Mouse (Mus musculus) kidney, adult 2 months (tissue): ENCODE measurements around the gene Mypop. TPM values are rescaled to one million over a fixed set of nuclear protein-coding genes. Genes with fewer than 3 reads are reported as not detected.

Experiments used
- DNase-seq: peaks from one replicate; pipeline ENCODE4 v3.0.0; 2021
- H3K27ac ChIP-seq: fragments of 200-500 bp; 2 replicates; pipeline ENCODE4 v1.5.1; 2012; ENCODE audit warnings: low read depth, low read length, control low read depth, inconsistent platforms; ENCODE audit not compliant: insufficient read depth
- H3K27me3 ChIP-seq: fragments of 200-500 bp; replicated peaks from 2 replicates; pipeline ENCODE4 v1.6.1; 2012; ENCODE audit warnings: mild to moderate bottlenecking, moderate library complexity, low read length, inconsistent platforms; ENCODE audit not compliant: control insufficient read depth, insufficient read depth
- H3K36me3 ChIP-seq: fragments of 200-500 bp; 2 replicates; pipeline ENCODE4 v1.6.1; 2012; ENCODE audit warnings: mild to moderate bottlenecking, moderate library complexity, low read length, inconsistent platforms; ENCODE audit not compliant: control insufficient read depth, insufficient read depth
- H3K4me1 ChIP-seq: fragments of 200-500 bp; 2 replicates; pipeline ENCODE4 v1.6.1; 2011; ENCODE audit warnings: low read length; ENCODE audit not compliant: control insufficient read depth, insufficient read depth
- H3K4me3 ChIP-seq: fragments of 200-500 bp; 2 replicates; pipeline ENCODE4 v1.5.1; 2011; ENCODE audit warnings: mild to moderate bottlenecking, low read depth, low read length, control low read depth; ENCODE audit not compliant: insufficient read depth
- CTCF ChIP-seq: fragments of 200-500 bp; conservative IDR thresholded peaks from 2 replicates; pipeline ENCODE4 v1.5.1; 2011; ENCODE audit warnings: low read depth, mild to moderate bottlenecking, control low read depth, low read length, moderate library complexity, mixed read lengths; ENCODE audit not compliant: insufficient read depth, insufficient read length
- POLR2A ChIP-seq: fragments of 200-500 bp; IDR thresholded peaks from one replicate; pipeline ENCODE4 v1.6.1; 2011; ENCODE audit warnings: low read depth, low read length, control low read depth
- WGBS: fragments of 180-500 bp; shearing (Covaris S2); methylation state at CpG from one replicate; pipeline ENCODE4 v1.1.7; 2018; 5-methylcytosine and 5-hydroxymethylcytosine counted together
- polyA plus RNA-seq: library from polyadenylated mRNA; depleted of rRNA; stranded (reverse); fragments of >200 nt; gene quantifications from 2 replicates; pipeline ENCODE4 v1.2.3, GENCODE M21; 2012

Gene Mypop
- polyA plus RNA-seq, 1 experiment = 7.6 TPM

DNA sequence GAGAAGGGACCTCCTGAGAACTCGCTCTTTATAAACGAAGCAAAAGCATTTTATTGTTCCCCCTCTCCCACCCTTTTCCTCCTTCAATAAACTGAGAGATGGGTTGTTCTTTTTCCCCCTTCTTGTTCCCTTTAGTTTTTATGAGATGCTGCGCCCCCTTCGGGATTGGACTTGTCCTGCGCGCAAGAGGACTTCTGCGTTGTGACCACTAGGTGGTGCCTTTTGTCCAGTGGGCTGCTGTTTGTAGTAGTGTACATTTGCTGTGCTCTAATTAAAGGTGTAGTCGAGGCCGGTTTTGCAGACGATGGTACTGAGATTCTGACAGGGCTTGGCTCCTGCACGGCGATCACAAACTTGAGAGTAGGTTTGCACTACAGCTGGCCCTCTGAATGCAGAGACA lies 15.4 kb downstream of the Mypop start:
- Histone ChIP-seq H3K27ac (no peak overlapping the region), H3K4me3 (no peak overlapping the region)

DNA sequence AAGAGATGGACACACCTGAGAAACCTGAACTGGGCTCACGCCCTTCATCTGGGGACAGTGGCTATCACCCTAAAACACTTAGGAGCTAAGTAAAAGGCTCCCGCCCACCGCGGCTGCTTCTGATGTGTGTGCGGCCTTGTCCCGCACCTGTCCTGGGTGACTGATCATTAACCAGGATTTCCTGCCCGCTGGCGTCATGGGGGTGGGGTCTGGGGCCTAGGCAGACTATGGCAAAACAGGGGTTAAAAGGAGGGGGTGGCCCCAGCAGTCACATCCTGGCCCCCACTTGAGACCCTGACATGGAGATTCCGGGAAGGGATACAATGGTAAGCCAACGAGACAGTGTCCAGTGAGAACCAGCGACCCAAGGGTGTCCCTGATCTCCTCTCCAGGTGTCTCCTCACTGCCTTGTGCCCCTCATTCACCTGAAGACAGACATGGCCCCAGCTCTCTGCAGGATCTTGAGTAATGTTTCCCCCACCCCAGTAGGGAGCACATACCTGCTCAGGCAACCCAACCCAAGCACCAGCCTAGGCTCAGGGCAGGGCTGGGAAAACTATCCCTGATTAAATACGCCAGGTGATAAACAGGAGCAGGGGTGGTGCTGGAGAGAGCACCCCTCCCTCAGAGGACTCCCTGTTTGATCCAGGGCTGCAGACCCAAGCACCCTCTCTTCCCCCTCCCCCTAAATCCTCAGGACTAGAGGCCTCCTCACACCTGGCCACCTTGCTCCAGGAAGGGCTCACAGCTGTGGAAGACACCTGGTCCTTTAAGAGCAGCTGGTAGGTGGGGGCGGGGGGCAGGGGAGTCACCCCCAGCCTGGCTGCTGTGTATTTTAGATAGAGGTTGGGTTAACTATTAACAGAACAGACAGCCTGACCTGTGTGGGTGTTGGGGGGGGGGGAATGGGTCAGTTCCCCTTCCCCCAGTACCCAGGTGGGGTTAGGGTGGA lies 16.3 kb downstream of the Mypop start:
- Histone ChIP-seq H3K4me1 (peaks cover 20% of the 10 kb centered on the region), H3K27ac (no peak overlapping the region), H3K4me3 (no peak overlapping the region), H3K36me3 (no peaks in the 10 kb centered on the region; the same call in 1 of the 2 replicates), H3K27me3 (no peaks in the 10 kb centered on the region)
- peak; percentile 36 for DNase-seq
- WGBS = 41% methylated on average over 13 of the region's 13 CpGs
- peak; percentile 4 for TF ChIP-seq POLR2A
- TF ChIP-seq CTCF = no peak

More for the DNA sequence above, 15.4 kb downstream of the Mypop start:
- Histone ChIP-seq H3K36me3 (no peaks in the 10 kb centered on the region; the same call in 1 of the 2 replicates), H3K27me3 (no peaks in the 10 kb centered on the region), H3K4me1 (peaks cover 20% of the 10 kb centered on the region)
- WGBS = 5% methylated on average over 12 of the region's 12 CpGs
- peak; percentile 99 for TF ChIP-seq CTCF
- no peak for TF ChIP-seq POLR2A
- peak; percentile 92 for DNase-seq

DNA sequence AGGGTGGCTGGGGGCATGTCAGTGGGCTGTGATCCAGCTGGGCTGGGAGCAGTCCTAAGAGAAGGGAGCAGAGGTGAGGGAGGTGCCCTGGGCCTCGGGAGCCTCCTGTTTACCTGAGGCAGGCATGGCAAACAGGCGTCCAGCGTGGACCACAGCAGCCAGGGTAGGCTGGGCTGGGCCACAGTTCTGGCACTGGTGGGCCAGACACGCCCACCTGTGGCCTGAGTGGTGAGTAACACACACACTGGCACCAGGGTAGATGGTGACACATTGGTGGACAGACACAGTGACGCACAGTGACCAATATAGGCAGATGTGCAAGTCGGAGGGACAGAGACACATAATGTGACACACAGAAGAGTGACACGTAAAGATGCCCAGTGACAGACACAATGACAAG lies 19.5 kb downstream of the Mypop start:
- no peak overlapping the region for H3K4me3 ChIP-seq
- H3K27me3 ChIP-seq = no peaks in the 10 kb centered on the region
- TF ChIP-seq POLR2A (no peak), CTCF (no peak)
- H3K4me1 ChIP-seq = peaks cover 14% of the 10 kb centered on the region
- WGBS = 80% methylated on average over 7 of the region's 7 CpGs
- H3K36me3 ChIP-seq = no peaks in the 10 kb centered on the region; the same call in 1 of the 2 replicates
- DNase-seq = no peak
- no peak overlapping the region for H3K27ac ChIP-seq

DNA sequence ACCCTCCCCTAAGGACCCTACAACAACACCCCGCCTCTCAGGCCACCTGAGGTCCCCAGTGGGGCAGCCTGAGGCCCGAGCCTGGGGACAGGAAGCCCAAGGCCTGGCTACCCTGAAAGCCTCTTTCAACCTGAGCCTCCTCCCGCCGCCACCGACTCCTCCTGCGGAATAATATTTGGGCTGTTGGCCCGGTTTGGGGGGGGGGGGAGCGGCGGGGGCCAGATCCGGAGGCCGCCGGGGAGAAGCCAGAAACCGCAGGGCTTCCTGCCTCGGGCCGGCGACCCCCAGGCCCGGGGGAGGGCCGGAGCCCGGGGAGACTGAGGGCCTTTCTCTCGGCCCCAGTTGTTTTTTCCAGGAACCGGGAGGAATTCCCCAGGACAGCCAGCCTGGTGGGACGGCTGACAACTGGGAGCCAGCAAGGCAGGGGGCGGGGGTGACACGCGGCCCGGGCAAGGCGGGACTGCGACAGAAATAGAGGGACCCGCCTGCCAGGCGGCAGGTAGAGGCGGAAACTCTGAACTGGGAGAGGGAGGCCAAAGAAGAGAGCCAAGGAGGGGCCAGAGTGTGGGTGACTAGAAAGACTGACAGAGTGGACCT lies 21.1 kb downstream of the Mypop start:
- Histone ChIP-seq H3K36me3 (no peaks in the 10 kb centered on the region), H3K4me3 (peak overlapping the region; percentile 43), H3K27ac (peak overlapping the region; percentile 26; the same call in 1 of the 2 replicates), H3K27me3 (no peaks in the 10 kb centered on the region), H3K4me1 (peaks cover 8% of the 10 kb centered on the region; the same call in 1 of the 2 replicates)
- 2% methylated on average over 26 of the region's 31 CpGs for WGBS
- no peak for TF ChIP-seq CTCF
- no peak for TF ChIP-seq POLR2A
- peak; percentile 45 for DNase-seq

DNA sequence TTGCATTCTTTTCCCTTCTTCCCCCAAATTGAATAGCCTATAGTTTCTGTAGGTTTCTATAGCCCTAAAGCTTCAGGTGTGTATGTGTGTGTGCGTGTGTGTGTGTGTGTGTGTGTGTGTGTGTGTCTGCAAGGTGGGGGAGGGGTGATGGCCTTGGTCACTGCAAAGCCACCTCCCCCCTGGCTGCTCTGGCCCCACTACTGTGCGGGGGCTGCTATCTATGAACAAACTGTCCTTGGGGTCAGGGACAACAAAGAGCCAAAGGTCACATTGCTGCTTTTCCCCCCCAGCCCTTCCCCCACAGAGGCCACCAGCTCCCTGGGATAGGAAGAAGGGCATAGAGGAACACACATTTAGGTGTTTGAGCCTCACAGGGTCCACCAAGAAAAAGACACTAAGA lies 21.8 kb downstream of the Mypop start:
- no peaks in the 10 kb centered on the region for H3K36me3 ChIP-seq
- WGBS = 54% methylated on average over 2 of the region's 2 CpGs

DNA sequence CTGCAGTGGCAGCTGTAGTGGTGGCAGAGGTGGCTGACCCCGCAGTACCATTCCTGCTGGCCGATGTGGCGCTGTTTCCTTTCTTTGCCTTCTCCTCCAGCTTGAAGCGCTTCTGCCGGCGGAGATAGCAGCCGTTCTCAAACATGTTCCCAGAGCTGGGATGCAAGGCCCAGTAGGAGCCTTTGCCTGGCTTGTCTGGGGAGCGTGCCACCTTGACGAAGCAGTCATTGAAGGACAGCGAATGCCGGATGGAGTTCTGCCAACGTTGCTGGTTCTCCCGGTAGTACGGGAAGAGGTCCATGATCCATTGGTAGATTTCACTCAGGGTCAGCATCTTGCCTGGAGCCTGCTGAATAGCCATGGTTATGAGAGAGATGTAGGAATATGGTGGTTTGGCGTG lies 23.4 kb downstream of the Mypop start:
- WGBS = 75% methylated on average over 15 of the region's 15 CpGs
- no peak for TF ChIP-seq POLR2A
- peak; percentile 12; the same call in 1 of the 2 replicates for TF ChIP-seq CTCF
- H3K27me3 ChIP-seq = no peaks in the 10 kb centered on the region
- H3K27ac ChIP-seq = no peak overlapping the region
- H3K4me1 ChIP-seq = no peaks in the 10 kb centered on the region
- no peak overlapping the region for H3K4me3 ChIP-seq
- no peak for DNase-seq
- H3K36me3 ChIP-seq = no peaks in the 10 kb centered on the region

More for the DNA sequence above, 21.8 kb downstream of the Mypop start:
- DNase-seq = no peak
- H3K27me3 ChIP-seq = no peaks in the 10 kb centered on the region
- H3K27ac ChIP-seq = no peak overlapping the region
- TF ChIP-seq CTCF = no peak
- TF ChIP-seq POLR2A = no peak
- H3K4me3 ChIP-seq = no peak overlapping the region
- H3K4me1 ChIP-seq = 0 out of 2 replicates have a peak, but pooled peaks cover under 1% of the 10 kb centered on the region

DNA sequence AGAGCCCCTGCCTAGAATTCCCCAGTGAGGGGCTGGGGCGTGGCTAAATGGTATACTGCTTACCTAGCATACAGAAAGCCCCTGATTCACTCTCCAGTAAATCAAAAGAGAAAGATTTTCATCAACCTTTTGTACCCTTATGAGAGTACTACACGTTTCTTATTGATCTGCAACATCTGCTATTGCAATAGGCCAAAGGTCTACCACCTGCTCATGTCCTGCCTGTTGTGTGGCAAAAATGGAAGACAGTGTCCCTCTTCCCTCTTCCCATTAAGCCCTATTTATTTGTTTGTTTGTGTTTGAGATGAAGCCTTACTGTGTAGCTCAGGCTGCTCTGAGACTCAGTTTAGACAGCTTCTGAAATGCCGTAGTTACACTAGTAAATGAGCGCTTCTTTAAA lies 25.0 kb downstream of the Mypop start:
- no peak overlapping the region for H3K27ac ChIP-seq
- no peaks in the 10 kb centered on the region for H3K27me3 ChIP-seq
- H3K4me1 ChIP-seq = no peaks in the 10 kb centered on the region
- DNase-seq = no peak
- no peaks in the 10 kb centered on the region for H3K36me3 ChIP-seq
- TF ChIP-seq CTCF (no peak), POLR2A (no peak)
- H3K4me3 ChIP-seq = no peak overlapping the region
- WGBS = 87% methylated on average over 4 of the region's 4 CpGs
